Mouse (Mus musculus) neural tube, embryonic 11.5 days (tissue): ENCODE results near the gene Chpf. TPM values are rescaled to one million over a fixed set of nuclear protein-coding genes. Genes with fewer than 3 reads are reported as not detected.
A peak's percentile ranks its signal among the peaks of the same experiment; 100 is the strongest.

Source experiments
- ATAC-seq: fragments of 200-750 bp; cut with Nextera tagmentation; 2 replicates; pipeline ENCODE4 v1.8.0; 2017; ENCODE audit warnings: moderate number of reproducible peaks, mild to moderate bottlenecking, moderate TSS enrichment, moderate library complexity; ENCODE audit not compliant: insufficient read depth, low FRiP score, low TSS enrichment
- DNase-seq: peaks from one replicate; pipeline ENCODE4 v3.0.0-alpha.2; 2015; ENCODE audit warnings: low spot score
- H3K27ac ChIP-seq: fragments of 300-500 bp; sonication (generic); 2 replicates; pipeline ENCODE4 v1.5.1; 2014; ENCODE audit warnings: low read depth, mild to moderate bottlenecking, low read length
- H3K27me3 ChIP-seq: fragments of 300-500 bp; sonication (generic); 2 replicates; pipeline ENCODE4 v1.6.1; 2014; ENCODE audit warnings: mild to moderate bottlenecking, low read length, mixed read lengths; ENCODE audit not compliant: control insufficient read depth, insufficient read depth
- H3K36me3 ChIP-seq: fragments of 300-500 bp; sonication (generic); 2 replicates; pipeline ENCODE4 v1.6.1; 2014; ENCODE audit warnings: mild to moderate bottlenecking, low read length, moderate library complexity, mixed read lengths; ENCODE audit not compliant: control insufficient read depth, insufficient read depth
- H3K4me1 ChIP-seq: fragments of 300-500 bp; sonication (generic); 2 replicates; pipeline ENCODE4 v1.6.1; 2014; ENCODE audit warnings: low read length, mixed read lengths; ENCODE audit not compliant: control insufficient read depth, insufficient read depth
- H3K4me2 ChIP-seq: fragments of 300-500 bp; sonication (generic); 2 replicates; pipeline ENCODE4 v1.6.1; 2014; ENCODE audit warnings: low read depth, mild to moderate bottlenecking, moderate library complexity
- H3K4me3 ChIP-seq: fragments of 300-500 bp; sonication (generic); 2 replicates; pipeline ENCODE4 v1.5.1; 2014; ENCODE audit warnings: low read depth, low read length
- H3K9ac ChIP-seq: fragments of 300-500 bp; sonication (generic); 2 replicates; pipeline ENCODE4 v1.6.1; 2014; ENCODE audit warnings: mild to moderate bottlenecking, low read length
- H3K9me3 ChIP-seq: fragments of 300-500 bp; sonication (generic); 2 replicates; pipeline ENCODE4 v1.6.1; 2016; ENCODE audit warnings: low read length; ENCODE audit not compliant: control insufficient read depth
- WGBS: fragments of 180-500 bp; shearing (Covaris S2); extraction: QIAGEN DNeasy Blood & Tissue Kit; methylation state at CpG from one replicate; pipeline ENCODE4 v1.1.7; 2014; 5-methylcytosine and 5-hydroxymethylcytosine counted together
- polyA plus RNA-seq: library from polyadenylated mRNA; unstranded; fragments of >200 nt; fragmentation: Nextera tagmentation; extraction: Ambion mirVana; gene quantifications from 2 replicates; pipeline ENCODE4 v1.2.1, GENCODE M21; 2014

Gene Chpf
- polyA plus RNA-seq, 1 experiment from 2014 or later, result 27.1 TPM

DNA sequence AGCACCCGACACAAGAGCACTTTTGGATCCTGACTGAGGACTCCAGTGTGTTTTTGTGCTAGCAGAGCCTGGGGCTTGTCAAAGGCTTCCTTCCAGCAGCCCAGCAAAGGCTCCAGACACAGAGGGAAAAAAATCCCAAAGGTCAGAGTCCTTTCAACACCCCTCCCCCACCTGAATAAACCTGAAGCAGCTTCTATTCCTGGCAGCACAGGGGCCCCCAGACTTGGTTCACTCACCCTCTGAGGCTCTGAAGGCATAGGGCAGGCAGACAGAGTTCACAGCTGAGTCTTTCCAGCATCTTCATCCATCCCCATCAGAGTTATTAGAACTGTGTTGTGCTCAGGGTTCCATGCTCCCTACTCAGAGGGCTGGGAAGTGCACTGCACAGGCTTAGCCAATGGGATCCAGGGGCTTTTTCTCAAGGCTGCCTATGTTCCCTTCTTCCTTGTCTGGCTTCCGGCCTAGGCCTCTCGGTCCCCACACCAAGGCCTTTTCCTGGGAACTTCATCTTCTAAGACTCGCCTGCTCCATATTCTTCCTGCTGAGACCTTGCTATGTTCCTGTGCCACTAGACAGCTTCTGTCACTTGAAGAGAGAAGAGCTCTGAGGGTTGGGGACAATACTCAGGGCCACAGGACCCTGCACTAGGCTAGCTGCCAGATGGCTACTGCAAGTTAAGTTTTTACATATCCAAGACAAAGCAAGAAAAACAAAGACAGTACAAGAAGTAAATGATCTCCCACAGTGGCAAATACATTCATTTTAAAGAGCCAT lies 32.5 kb upstream of the Chpf start:
- ATAC-seq, result no peak
- Histone ChIP-seq H3K4me2 (no peak overlapping the region), H3K27me3 (no peaks in the 10 kb centered on the region), H3K4me3 (no peak overlapping the region), H3K9me3 (no peaks in the 10 kb centered on the region), H3K4me1 (0 out of 2 replicates have a peak, but pooled peaks cover 3% of the 10 kb centered on the region), H3K27ac (no peak overlapping the region), H3K9ac (no peak overlapping the region), H3K36me3 (no peaks in the 10 kb centered on the region)
- WGBS, result 68% methylated on average over 4 of the region's 4 CpGs
- DNase-seq, result no peak

DNA sequence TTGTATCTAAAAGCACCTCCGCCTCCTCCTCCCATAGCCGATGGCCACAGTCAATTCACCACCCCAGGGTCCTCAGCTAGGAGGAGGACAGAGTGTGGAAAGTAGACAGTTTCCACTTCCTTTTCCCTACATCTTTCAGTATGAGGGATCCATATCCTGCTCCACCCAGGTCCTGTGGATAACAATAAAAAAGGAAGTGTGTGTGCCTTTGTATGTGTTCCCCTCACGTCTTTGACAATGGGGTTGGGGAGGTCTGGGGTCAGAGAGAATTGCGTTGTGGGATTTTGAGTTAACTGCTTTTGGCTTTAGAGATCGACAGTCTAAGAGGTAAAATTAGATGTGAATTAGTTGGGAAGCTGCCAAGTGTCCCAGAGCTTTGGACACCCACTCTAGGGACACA lies 31.0 kb upstream of the Chpf start:
- Histone ChIP-seq H3K9ac (no peak overlapping the region), H3K36me3 (no peaks in the 10 kb centered on the region), H3K4me3 (no peak overlapping the region), H3K27ac (no peak overlapping the region), H3K27me3 (0 out of 2 replicates have a peak, but pooled peaks cover 2% of the 10 kb centered on the region), H3K4me2 (no peak overlapping the region), H3K4me1 (0 out of 2 replicates have a peak, but pooled peaks cover 3% of the 10 kb centered on the region), H3K9me3 (no peaks in the 10 kb centered on the region)
- WGBS, result 81% methylated on average over 5 of the region's 5 CpGs
- no peak for ATAC-seq
- DNase-seq, result no peak

DNA sequence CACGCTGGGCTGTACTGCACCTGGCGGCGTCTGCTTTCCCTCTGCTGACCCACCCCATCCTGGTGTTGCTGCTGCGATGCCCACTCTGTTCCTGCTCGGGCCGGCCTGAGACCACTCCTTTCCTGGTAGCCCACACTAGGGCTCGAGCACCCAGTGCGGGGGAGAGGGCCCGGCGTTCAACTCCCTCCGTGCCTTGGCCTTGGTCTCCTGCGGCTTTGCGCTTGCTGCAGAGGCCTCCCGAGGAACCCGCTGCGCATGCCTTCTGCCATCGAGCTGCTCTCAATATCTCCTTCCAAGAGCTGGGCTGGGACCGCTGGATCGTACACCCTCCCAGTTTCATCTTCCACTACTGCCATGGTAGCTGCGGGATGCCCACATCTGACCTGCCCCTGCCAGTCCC lies 30.5 kb upstream of the Chpf start:
- no peaks in the 10 kb centered on the region for H3K9me3 ChIP-seq
- H3K9ac ChIP-seq, result no peak overlapping the region
- no peak overlapping the region for H3K27ac ChIP-seq
- H3K4me1 ChIP-seq, result 0 out of 2 replicates have a peak, but pooled peaks cover 3% of the 10 kb centered on the region
- ATAC-seq (no peak), DNase-seq (no peak)
- no peak overlapping the region for H3K4me2 ChIP-seq
- H3K27me3 ChIP-seq, result 0 out of 2 replicates have a peak, but pooled peaks cover 2% of the 10 kb centered on the region
- H3K4me3 ChIP-seq, result no peak overlapping the region
- 42% methylated on average over 20 of the region's 20 CpGs for WGBS
- H3K36me3 ChIP-seq, result no peaks in the 10 kb centered on the region

DNA sequence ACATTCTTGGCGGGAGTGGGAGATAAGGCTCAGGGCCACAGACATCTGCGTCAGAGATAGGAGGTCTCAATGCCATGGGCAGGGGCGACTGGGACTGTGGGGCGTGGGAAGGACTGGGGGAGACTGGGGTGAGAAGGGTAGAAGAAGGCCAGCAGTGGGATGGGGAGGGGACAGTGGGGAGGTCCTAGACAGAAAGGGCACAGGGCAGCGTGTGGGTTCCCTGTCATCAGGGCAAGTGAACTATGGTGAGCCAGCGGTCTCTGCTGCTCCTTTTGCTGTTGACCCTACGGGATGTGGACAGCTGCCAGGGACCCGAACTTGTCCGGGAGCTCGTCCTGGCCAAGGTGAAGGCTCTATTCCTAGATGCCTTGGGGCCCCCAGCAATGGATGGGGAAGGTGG lies 27.9 kb upstream of the Chpf start, which contains the start of gene Inha:
Gene Inha, plus strand, starts transcription at position 72 of the 400 bp plus-strand sequence.
- 80% methylated on average over 10 of the region's 10 CpGs for WGBS
- no peak for DNase-seq
- H3K4me3 ChIP-seq, result peak within 1 kb of the TSS; percentile 87

DNA sequence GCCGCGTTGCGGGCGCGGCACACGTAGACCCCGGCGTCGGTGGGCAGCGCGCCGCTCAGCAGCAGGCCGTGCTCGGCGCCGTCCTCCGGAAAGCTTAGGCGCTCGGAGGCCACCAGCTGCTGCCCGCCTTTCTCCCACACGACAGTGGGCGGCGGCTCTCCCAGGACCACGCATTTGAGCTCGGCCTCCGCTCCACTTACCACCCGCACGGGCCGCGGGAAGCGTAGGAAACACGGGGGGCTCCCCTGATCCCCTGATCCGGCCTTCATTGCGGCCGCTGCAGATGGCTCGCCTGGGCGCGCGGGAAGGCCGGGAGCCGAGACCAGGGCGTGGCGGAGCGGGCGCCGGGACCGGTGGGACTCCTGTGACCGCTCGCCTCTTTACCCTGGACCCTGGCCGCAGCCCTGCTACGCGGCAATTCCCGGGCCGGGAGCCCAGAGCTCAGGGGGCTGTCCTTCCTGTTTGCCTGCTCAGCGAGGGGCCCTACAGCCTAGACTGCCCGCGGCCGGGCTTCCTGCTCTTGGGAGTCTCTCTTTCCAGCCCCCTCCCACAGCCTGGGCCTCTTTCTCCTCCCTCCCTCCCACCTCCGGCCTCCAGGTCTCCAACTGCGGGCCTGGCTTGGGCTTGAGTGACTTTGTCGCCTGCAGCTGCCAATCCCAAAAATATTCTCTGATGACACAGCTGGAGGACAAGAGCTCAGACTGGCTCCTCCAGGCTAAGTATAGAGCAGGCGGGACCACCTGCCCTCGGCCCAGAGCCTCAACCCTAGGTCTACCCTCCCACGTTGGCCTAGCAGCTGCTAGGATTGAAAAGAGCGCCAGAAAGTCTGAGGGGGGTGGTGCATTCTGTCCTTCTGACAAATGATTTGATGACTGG lies 27.1 kb upstream of the Chpf start, which contains the start of gene Obsl1:
Gene Obsl1, minus strand, starts transcription at position 497 of the 876 bp plus-strand sequence.
- DNase-seq, result peak; percentile 81
- peak within 1 kb of the TSS; percentile 93 for H3K9ac ChIP-seq
- peaks cover 2% of the 10 kb centered on the region; the same call in 1 of the 2 replicates for H3K27me3 ChIP-seq
- H3K9me3 ChIP-seq, result no peaks in the 10 kb centered on the region
- 0 out of 2 replicates have a peak, but pooled peaks cover 3% of the 10 kb centered on the region for H3K4me1 ChIP-seq
- ATAC-seq, result peak; percentile 76
- WGBS, result 2% methylated on average over 58 of the region's 65 CpGs
- H3K4me3 ChIP-seq, result peak within 1 kb of the TSS; percentile 87
- peaks cover 3% of the 10 kb centered on the region; the same call in 1 of the 2 replicates for H3K36me3 ChIP-seq
- peak within 1 kb of the TSS; percentile 96 for H3K4me2 ChIP-seq
- H3K27ac ChIP-seq, result peak within 1 kb of the TSS; percentile 83

More for the DNA sequence above, 27.9 kb upstream of the Chpf start, which contains the start of gene Inha:
- 0 out of 2 replicates have a peak, but pooled peaks cover 3% of the 10 kb centered on the region for H3K4me1 ChIP-seq
- peak within 1 kb of the TSS; percentile 93 for H3K9ac ChIP-seq
- H3K36me3 ChIP-seq, result peaks cover 3% of the 10 kb centered on the region; the same call in 1 of the 2 replicates
- no peaks in the 10 kb centered on the region for H3K9me3 ChIP-seq
- H3K27me3 ChIP-seq, result peaks cover 2% of the 10 kb centered on the region; the same call in 1 of the 2 replicates
- peak within 1 kb of the TSS; percentile 96 for H3K4me2 ChIP-seq
- H3K27ac ChIP-seq, result peak within 1 kb of the TSS; percentile 83
- ATAC-seq, result no peak

DNA sequence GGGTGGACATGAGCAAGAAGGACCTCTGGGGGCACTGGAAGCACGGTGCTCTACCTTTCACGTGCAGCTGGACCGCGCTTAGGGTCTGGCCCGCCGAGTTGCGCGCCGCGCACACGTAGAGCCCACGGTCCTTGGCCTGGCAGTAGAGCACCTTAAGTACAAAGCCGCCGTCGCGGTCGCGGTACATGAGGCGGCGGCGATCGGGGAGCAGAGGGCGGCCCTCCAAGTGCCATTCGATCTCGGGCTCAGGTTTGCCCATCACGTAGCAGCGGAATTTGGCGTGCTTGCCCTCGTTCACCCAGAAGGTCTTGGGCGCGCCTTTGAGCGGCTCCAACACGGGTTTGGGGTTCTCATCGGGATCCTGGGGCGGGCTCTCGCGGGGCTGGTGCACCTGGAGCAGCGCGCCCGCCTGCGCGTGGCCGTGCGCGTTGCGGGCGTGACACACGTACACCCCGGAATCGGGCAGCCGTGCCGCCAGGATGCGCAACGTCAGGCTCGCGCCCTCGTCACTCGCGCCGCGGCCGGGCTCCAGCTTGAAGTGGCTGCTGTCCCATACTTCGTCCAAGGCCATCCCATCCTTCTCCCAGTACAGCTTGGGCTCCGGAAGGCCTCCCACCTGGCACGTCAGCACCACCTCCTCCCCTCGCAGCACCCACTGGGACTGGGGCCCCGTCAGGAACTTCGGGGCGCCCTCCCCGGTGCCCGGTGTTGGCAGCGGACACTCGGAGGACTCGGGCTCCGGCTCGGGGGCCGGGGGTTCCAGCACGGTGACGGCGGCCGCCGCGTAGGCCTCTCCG lies 26.2 kb upstream of the Chpf start:
- Histone ChIP-seq H3K9me3 (no peaks in the 10 kb centered on the region), H3K27me3 (peaks cover 2% of the 10 kb centered on the region; the same call in 1 of the 2 replicates), H3K4me2 (peak overlapping the region; percentile 96), H3K9ac (peak overlapping the region; percentile 93), H3K4me3 (peak overlapping the region; percentile 87), H3K27ac (peak overlapping the region; percentile 83), H3K36me3 (peaks cover 3% of the 10 kb centered on the region; the same call in 1 of the 2 replicates), H3K4me1 (0 out of 2 replicates have a peak, but pooled peaks cover 3% of the 10 kb centered on the region)
- WGBS, result under 1% methylated on average over 79 of the region's 84 CpGs
- ATAC-seq (peak; percentile 51), DNase-seq (peak; percentile 71)

DNA sequence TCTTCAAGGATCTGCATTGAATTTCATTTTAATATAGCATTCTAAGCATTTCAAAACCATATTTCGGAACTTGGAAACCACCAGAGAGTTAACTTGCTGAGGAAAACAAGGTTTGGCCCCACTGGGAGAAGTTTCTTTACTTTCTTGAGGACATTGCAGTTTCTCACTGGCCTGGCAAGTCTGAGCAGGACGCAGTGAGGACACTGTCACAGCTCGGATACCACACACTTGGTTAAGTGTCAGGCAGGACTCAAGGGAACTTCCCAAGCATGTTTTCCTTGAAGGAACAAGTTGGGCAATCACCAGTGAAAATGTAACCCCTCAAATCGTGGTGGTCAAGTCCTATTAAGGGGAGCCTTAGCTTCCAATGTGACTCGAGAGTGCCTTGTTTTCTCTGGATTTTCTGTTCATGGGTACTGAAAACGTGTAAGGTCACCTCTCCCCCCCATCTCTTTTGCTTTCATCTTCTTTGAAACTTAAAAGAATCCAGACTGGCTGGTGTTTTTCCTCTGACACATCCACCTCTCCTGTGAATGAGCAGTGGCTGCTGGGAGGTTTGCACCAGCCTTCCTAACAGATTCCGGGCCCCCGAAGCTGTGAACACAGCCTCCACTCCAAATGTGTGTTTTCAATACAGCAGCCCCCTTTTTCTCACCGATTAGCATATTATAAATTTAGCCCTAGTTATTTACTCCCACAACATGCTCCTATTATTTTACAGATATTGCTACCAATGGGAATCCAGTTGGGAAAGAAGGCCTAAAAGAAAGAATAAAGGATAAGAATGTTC lies 25.3 kb upstream of the Chpf start:
- 64% methylated on average over 9 of the region's 9 CpGs for WGBS
- Histone ChIP-seq H3K9me3 (no peaks in the 10 kb centered on the region), H3K4me3 (peak overlapping the region; percentile 87), H3K4me1 (0 out of 2 replicates have a peak, but pooled peaks cover 3% of the 10 kb centered on the region), H3K9ac (peak overlapping the region; percentile 93), H3K27me3 (peaks cover 2% of the 10 kb centered on the region; the same call in 1 of the 2 replicates), H3K4me2 (peak overlapping the region; percentile 96), H3K27ac (no peak overlapping the region), H3K36me3 (peaks cover 3% of the 10 kb centered on the region; the same call in 1 of the 2 replicates)
- no peak for ATAC-seq
- no peak for DNase-seq
